Comparison of ENCODE assay signal across 8 mouse cellular contexts in the genomic region with DNA sequence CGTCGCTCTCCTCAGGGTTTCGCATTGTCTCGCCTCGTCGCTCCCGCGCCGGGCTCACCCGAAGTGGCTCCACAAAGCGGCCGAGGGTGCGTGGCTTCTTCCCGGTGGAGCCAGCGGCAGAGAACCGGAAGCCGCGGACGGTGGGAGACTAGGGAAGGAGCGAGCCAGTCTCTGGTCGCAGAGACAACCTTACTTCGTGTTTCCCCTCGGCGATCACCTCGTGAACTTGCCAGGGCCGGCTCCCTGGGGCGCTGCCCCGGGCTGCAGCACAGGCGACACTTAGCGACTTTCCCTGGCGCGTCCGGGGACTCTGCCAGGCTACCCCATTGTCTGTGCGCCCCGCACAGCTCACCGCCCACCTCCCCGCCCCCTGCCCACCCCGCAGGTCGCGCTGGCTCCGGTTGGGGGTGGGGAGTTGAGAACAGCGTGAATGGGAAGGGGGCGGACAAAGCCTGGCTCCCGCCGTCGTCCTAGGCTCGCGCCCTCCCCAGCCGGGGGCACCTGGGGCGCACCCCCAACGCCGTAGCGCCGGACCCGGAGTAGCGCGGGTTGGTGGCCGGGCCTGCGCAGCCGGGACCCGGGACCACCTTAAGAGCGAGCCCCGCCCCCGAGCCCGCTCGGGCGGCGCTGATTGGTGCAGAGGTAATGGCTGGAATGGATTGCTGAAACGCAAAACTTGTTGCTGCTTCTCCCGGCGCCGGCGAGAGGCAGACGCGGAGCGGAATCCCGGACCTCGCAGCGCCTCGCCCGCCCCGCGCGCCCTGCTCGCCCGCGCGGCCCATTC. TPM values are rescaled to one million over a fixed set of nuclear protein-coding genes. Genes with fewer than 3 reads are reported as not detected.
DNase-seq lines count a peak whose midpoint lies in the region; ATAC-seq and TF ChIP-seq lines count a peak whose summit lies in the region.

A gene (plus strand): TSS at position 772 of the 784 bp plus-strand sequence.

- ATAC-seq in hematopoietic stem cell, adult 5-6 weeks (replicated peaks in 1 of 2; ENCODE audit: insufficient read depth in 1 of 2, low FRiP score in 2 of 2, low TSS enrichment in 1 of 2, low read depth in 1 of 2, poor library complexity in 2 of 2, severe bottlenecking in 2 of 2): peak; percentile 7 to 33; a peak in 2 of 4 replicates

- 0 out of 2 replicates have a peak, but pooled peaks cover 2% of the 10 kb centered on the region for H3K4me1 ChIP-seq in lung, adult 2 months (ENCODE audit: control insufficient read depth, insufficient read depth, low read length)

- peak; percentile 92 for DNase-seq in Muller cell, postnatal 12 days (ENCODE audit: inconsistent ontology term)
- peak; percentile 20 for DNase-seq in cerebellum, adult 9-10 months
- peak; percentile 71 to 92 for DNase-seq in frontal cortex, adult 2 months (ENCODE audit: extremely low spot score in 1 of 2, low spot score in 1 of 2)
- DNase-seq in layer of hippocampus, adult 9-10 months (ENCODE audit: low spot score): peak; percentile 76
- peak; percentile 81 for DNase-seq in lung, adult 2 months
- peak; percentile 87 for DNase-seq in ovary, postnatal 36 days (ENCODE audit: low spot score)
- DNase-seq in thymus, postnatal 36 days: peak; percentile 74 to 81

- TF ChIP-seq POLR2A in lung, adult 2 months (IDR thresholded peaks at IDR 0.05; ENCODE audit: borderline replicate concordance, extremely low read depth, low read depth, low read length): peak; percentile 52; the same call in 1 of the 2 replicates

- H3K4me3 ChIP-seq in lung, adult 2 months (replicated peaks; ENCODE audit: extremely low read depth, low read depth, low read length): peak within 1 kb of the TSS; percentile 75

- 1% methylated on average over 86 of the region's 88 CpGs for WGBS in lung, adult 2 months

- TF ChIP-seq CTCF in lung, adult 2 months (IDR thresholded peaks at IDR 0.05; ENCODE audit: insufficient read depth, low read length): no peak

RNA-seq across cellular contexts. Expression of the gene that starts here (rescaled TPM):
- polyA plus RNA-seq in frontal cortex, adult 2 months (2012; rRNA removed): 11.9 and 12.7 TPM in 2 replicates
- 4.6 and 10.6 TPM in 2 replicates for total RNA-seq in hematopoietic stem cell, adult 5-6 weeks (2017)
- 4.0 and 6.2 TPM in 2 replicates for polyA plus RNA-seq in lung, adult 2 months (2012; rRNA removed)

Comparison
In these comparisons a context has a peak if more than half of its experiments do, and no peak if none do; other contexts are left out.
1. Peak in every context shown above with its lines: DNase-seq, ATAC-seq and H3K4me3 ChIP-seq.
2. DNase-seq: peak in every context shown above with its lines; median percentile 92 in Muller cell, postnatal 12 days; 87 in ovary, postnatal 36 days; 82 in frontal cortex, adult 2 months; 81 in lung, adult 2 months; 78 in thymus, postnatal 36 days; 76 in layer of hippocampus, adult 9-10 months; 20 in cerebellum, adult 9-10 months.